Mouse (Mus musculus) left cerebral cortex, adult 8-10 months (tissue): ENCODE results near the gene Ccdc146. TPM values are rescaled to one million over a fixed set of nuclear protein-coding genes. Genes with fewer than 3 reads are reported as not detected.

Source experiments
- DNase-seq, 2 experiments: peaks; one replicate each; pipeline ENCODE4 v3.0.0; 2022; ENCODE audit warnings: low spot score in 2 of 2
- total RNA-seq, 4 experiments: library from RNA; stranded (reverse); gene quantifications; 2 replicates each; pipeline ENCODE4 v1.2.4; 2022

Gene Ccdc146
- total RNA-seq = under 1 TPM; 0.09 to 0.44 (median 0.38) TPM

DNA sequence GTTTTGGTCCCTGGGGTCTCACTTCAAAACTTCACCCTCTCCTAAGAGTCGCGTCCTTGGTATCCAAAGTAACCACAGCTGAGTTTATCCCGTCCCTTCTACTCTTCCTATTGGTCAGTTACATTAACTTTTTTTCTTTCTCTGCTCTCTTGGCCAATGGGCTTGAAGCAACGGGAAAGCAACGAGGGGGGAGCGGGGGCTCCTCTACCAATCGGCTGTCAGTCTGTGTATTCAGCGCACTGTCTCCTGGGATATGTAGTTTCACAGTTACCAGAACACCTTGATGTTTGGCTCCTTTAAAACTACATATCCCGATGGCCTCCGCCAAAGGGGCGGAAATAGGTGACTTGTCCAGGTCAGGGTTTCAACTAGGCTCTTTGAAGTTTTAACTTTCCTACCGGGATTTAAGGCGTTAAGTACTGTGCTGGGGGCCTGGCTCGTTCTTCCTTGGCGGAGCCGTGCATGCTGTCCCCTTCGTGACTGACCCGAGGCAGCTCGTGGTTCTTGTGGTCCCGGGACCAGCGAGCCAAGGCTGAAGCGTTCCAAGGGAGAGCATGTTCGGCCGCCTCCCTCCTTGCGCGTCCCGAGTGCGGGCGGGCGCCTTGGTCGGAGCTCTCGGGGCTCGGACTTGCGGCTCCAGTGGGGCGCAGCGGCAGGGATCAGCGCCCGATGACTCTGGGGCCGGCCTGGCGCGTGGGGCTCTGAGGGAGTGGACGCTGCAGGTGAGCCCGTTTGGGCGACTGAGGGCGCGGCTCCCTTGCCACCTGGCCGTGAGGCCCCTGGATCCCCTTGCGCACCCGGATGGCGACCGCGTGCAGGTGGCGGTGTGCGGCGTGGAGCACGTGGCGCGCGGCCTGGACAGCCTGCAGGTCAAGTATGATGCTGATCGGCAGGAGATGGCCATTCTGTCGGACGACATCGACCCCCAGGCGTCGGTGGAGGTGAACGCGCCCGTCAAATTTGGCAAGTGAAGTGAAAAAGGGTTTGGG is at the start of gene Ccdc146, which contains the start of gene Fam185a:
Gene Ccdc146, minus strand, starts transcription at position 64 of the 989 bp plus-strand sequence.
Gene Fam185a, plus strand, starts transcription at position 345 of the 989 bp plus-strand sequence.
- DNase-seq = peak; percentile 67 to 98

DNA sequence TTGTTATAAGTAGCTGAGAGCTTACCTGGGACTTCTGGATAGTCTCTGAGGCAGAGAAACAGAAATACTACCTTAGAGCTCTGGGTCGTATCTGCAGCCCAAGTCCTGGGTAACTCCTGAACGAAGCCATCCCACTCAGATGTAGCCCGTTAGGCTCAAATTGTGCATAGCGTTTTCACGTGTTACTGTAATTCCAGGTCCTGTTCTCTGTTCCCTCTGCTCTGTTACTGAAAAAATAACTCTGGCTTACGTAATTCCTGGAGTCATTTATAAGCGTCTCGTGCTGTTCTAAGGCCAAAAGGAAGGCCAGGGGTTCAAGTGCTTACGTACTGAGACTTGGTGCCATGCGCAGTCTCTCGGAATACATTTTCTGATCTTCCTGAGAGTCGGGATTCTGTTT is 43.6 kb upstream of the Ccdc146 start:
- no peak for DNase-seq

DNA sequence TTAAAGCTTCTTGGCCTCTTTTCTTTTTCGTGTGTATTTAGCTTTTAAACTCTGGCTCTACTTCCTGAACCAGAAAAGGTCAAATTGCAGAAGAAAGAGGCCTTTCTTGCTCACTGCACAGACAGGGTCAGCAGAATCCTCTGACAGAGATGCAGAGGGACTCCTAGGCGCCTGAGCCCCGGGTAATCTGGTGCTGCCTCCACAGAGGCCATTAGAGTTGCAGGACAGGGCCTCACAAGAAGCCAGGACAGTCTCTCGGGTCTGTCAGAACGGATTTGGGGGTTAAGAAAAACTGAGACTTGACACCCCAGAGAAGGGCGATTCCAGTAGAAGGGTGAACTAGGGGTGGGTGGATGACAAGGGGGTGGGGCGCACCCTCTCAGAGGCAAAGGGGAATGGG is 42.9 kb upstream of the Ccdc146 start:
- DNase-seq = no peak

DNA sequence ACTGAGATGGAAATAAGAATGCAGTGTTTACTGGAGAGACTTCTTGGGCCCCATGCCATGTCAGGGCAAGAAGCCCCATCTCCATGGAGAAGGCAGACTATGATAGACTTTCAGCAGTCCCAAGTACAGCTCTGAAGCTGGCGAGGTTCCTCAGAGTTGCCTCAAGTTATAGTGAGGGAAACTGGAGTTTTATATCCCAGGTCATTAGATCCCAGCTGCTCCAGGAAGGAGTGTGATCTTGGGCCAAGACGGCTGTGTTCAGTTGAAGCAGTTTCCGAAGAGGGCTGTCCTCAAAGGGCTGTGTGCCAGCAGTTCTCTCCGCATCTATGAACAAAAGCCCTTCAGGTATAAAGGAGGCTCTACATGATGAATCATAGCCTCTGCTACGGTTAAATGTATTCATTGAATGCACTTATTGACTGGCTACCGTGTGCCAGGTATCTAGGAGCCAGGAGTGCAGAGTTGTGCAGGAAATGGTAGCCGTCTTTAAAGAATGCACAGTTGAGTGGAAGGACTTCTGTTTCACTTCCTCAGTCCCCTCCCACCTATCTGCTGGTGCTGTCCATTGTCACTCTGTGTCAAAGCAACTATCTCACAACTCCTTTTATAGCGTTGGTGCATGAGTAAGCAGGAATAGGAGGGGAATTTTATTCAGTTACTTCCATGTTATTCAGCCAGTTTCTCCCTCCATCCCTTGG is 16.5 kb upstream of the Ccdc146 start:
- DNase-seq = no peak

DNA sequence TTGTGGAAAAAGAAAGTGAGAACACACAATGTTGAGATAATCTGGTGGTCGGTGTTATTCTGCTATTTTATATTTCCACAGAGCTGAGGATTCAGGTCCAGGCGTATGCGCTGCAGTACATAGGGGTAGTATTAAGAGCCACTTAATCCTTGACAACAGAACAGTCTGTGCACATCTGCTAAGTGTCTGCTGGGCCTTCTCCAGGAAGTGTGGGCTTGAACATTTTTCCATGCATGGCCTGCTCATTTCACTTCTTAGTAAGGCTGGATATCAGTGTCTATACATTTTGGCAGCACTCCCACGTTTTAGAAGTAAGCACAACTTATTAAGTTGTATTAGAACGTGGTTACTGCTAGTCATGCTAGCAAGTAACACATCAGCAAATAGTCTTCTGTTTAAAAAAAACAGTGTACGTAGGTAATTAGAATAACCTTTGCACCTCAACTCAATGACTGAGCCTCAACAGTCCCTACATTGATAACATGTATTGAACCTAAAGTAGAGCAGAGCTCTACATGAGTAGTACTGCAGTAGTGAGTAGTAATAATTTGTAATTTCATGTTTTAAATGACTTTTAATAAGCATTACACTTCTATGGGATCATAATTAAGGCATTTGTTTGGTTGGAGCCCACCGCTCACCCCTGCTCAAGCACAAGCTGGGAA is 15.1 kb upstream of the Ccdc146 start:
- DNase-seq = no peak

GRCm38 (mm10) chr5:21438428-21438827 is 14.0 kb upstream of the Ccdc146 start:
- no peak for DNase-seq

- DNase-seq = no peak
These were observed 12.0 kb upstream of the Ccdc146 start for GRCm38 (mm10) chr5:21436471-21436975.

GRCm38 (mm10) chr5:21434148-21434929 is 9.9 kb upstream of the Ccdc146 start:
- no peak for DNase-seq

GRCm38 (mm10) chr5:21426666-21427065 is 2.2 kb upstream of the Ccdc146 start:
- DNase-seq = no peak

DNA sequence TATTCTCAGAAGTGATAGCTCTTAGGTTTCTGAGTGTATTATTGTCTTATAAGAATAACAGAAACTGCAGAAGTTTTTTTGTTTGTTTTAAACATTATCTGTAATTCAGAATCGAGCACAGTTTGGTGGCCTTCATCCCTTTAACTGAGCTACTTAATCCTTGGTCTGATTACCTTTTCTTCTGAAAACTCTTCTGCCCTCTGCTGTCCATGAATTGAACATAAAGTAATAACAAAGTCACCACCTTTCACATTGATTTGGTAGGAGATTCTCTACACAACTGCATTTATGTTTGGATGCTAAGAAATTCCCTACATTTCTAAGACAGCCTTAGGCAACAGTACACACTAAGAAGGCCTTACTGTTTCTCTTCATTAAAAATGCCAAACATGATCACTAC is 3.9 kb downstream of the Ccdc146 start:
- DNase-seq = no peak

DNA sequence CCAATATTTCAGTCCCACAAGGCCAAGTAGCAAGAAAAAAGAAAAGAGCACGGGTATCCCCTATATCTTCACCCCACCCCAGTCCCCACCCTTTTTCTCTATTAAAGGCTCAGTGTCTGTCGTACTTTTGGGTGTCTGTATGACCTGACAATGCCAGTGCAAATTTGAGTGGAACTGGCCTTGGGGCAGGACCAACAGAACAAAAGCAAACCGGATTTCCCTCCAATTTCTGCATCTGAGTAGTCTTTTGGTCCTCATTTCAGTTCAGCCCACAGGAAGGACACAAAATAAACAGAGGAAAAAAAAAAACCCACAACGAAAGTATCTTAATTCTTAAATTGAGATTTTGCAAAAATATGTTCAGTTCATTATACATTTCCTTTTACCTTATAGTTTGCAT is 5.9 kb downstream of the Ccdc146 start:
- DNase-seq = no peak

- no peak for DNase-seq
These were observed 10.2 kb downstream of the Ccdc146 start for GRCm38 (mm10) chr5:21414116-21414820.

- DNase-seq = no peak
These were observed 11.2 kb downstream of the Ccdc146 start for GRCm38 (mm10) chr5:21413322-21413721.

DNA sequence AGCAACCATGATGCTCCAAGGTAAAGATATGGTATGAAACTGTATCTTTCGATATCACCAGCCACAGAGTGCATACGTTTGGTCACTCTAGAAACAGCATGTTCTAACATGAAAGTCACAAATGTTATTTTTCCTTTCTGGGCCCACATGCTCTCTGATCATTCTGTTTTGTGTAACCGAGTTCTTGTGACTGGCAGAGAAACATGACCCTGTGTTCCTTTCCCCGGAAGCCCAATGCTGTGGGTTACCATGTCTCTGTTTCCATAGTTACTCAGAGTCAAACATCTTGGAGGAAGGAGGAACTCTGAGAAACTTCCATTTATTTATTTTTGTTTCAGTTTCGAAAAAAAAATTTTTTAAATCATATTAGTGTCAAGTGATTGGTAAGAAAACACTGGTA is 12.4 kb downstream of the Ccdc146 start:
- DNase-seq = no peak

DNA sequence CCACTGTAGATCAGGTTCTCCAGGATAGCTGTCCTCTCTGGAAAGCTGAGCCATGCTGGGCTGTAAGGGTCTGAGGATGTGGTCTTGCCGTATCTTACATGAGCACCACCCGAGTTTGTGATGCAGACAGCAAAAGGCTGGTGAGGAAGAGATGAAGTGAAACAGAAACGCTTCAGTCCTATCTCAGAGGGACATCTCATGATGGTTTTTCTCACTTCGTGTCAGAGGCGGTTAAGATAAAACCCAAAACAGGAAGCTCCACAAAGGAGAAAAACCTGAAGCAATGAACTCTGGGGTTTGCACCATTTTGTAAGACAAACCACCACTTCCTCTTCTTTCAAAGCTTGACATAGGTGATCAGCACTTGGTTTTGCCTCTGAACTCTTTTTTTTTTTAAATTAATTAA is 13.2 kb downstream of the Ccdc146 start:
- DNase-seq = no peak

DNA sequence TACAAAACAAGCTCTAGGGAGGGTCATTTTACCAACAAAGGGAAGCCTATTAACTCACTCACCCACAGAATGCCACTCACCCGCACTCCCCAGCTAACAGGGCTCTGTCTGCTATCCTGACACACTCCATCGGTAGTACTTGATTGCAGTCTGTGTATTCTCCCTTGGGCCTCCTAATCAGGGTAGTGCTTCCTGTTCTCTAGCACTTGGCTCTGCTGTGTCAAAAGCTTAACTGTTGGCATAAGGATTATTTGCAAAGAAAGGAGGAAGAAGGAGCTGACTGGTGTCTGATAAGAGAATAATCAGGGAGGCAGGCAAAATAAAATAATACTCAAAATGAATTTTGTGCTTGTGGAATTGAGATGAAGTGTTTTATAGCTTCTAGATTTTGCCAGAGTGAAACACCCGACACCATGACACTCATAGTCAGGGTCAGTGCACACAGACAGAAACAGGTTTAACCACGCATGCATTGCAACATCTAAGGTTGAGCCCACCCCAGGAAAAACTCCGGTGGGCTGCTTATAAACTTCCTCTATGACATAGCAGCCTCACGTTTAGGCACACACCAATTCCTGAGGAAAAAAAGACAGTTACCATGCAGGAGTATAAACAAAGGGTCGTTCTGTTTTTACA is 29.2 kb downstream of the Ccdc146 start:
- DNase-seq = no peak

DNA sequence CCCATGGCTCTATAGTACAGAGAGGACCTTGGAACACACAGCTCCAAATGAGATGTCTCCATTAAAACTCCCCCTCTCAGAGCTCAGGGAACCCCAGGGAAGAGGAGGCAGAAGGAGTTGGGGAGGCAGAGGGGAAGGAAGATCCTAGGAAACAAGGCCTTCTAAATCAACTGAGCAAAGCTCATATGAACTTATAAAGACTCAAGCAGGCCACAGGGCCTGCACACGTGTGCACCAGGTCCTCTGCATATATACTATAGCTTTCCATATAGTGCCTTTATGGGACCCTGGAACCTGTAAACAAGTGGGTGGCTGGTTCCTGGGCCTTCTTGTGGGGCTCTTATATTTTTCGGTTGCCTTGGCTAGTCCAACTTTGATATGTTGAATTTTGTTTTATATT is 29.9 kb downstream of the Ccdc146 start:
- no peak for DNase-seq

GRCm38 (mm10) chr5:21391616-21392384 is 32.7 kb downstream of the Ccdc146 start:
- no peak for DNase-seq

- DNase-seq = no peak
These were observed 35.6 kb downstream of the Ccdc146 start for GRCm38 (mm10) chr5:21388855-21389254.
